Mouse (Mus musculus) C2C12 (cell line): ENCODE measurements around the gene Mcm3. TPM values are rescaled to one million over a fixed set of nuclear protein-coding genes. Genes with fewer than 3 reads are reported as not detected.

ENCODE experiments used
- H3K27me3 ChIP-seq: one replicate; pipeline ENCODE4 v1.6.1; 2011; ENCODE audit not compliant: control insufficient read depth, insufficient read depth, insufficient read length
- H3K36me3 ChIP-seq: one replicate; pipeline ENCODE4 v1.6.1; 2011; ENCODE audit not compliant: control insufficient read depth, insufficient read depth
- H3K4me3 ChIP-seq: one replicate; pipeline ENCODE4 v1.5.1; 2011; ENCODE audit warnings: mild to moderate bottlenecking, control low read depth; ENCODE audit not compliant: poor library complexity, insufficient read depth, severe bottlenecking
- H3K79me2 ChIP-seq: one replicate; pipeline ENCODE4 v1.6.1; 2011; ENCODE audit not compliant: control insufficient read depth, insufficient read depth
- H3K79me3 ChIP-seq: one replicate; pipeline ENCODE4 v1.6.1; 2011; ENCODE audit warnings: low read depth, control low read depth
- H3ac ChIP-seq: one replicate; pipeline ENCODE3; 2011; ENCODE audit warnings: low read depth; ENCODE audit not compliant: control insufficient read depth, insufficient read length
- CEBPB ChIP-seq: IDR thresholded peaks from one replicate; pipeline ENCODE4 v1.6.1; 2011; ENCODE audit warnings: low read depth, mild to moderate bottlenecking, control low read depth, moderate library complexity
- CTCF ChIP-seq: IDR thresholded peaks from one replicate; pipeline ENCODE4 v1.5.1; 2011; ENCODE audit not compliant: control insufficient read depth, insufficient read depth, insufficient read length
- FOSL1 ChIP-seq: IDR thresholded peaks from one replicate; pipeline ENCODE4 v1.8.0; 2011; ENCODE audit warnings: mild to moderate bottlenecking, low read length; ENCODE audit not compliant: poor library complexity, insufficient read depth, severe bottlenecking
- MAX ChIP-seq: IDR thresholded peaks from one replicate; pipeline ENCODE4 v1.6.1; 2011; ENCODE audit warnings: mild to moderate bottlenecking, control low read depth
- MYOD1 ChIP-seq: IDR thresholded peaks from one replicate; pipeline ENCODE4 v1.6.1; 2011; ENCODE audit warnings: low read depth; ENCODE audit not compliant: control insufficient read depth, insufficient read length
- MYOG ChIP-seq: IDR thresholded peaks from one replicate; pipeline ENCODE4 v1.6.1; 2011; ENCODE audit not compliant: control insufficient read depth, insufficient read length; ENCODE audit errors: extremely low read depth
- USF1 ChIP-seq: IDR thresholded peaks from one replicate; pipeline ENCODE4 v1.6.1; 2011; ENCODE audit warnings: low read depth, mild to moderate bottlenecking, control low read depth, moderate library complexity
- polyA plus RNA-seq: library from polyadenylated mRNA; unstranded; fragments of >200 nt; fragmentation: generic; extraction: Trizol; gene quantifications from one replicate; pipeline ENCODE4 v1.2.1, GENCODE M21; 2012; ENCODE audit warnings: missing spikeins

The Mcm3 gene
- polyA plus RNA-seq, 1 experiment = 126 TPM

- TF ChIP-seq MYOG = no peak
- TF ChIP-seq MAX = no peak
- TF ChIP-seq USF1 = no peak
- TF ChIP-seq MYOD1 = no peak
- no peak for TF ChIP-seq CTCF
- no peak for TF ChIP-seq CEBPB
- TF ChIP-seq FOSL1 = no peak
- no peaks in the 10 kb centered on the region for H3K36me3 ChIP-seq
- H3K27me3 ChIP-seq = no peaks in the 10 kb centered on the region
- no peak overlapping the region for H3ac ChIP-seq
- H3K79me2 ChIP-seq = no peaks in the 10 kb centered on the region
- H3K79me3 ChIP-seq = no peaks in the 10 kb centered on the region
- H3K4me3 ChIP-seq = no peak overlapping the region
Observed at GRCm38 (mm10) chr1:20759799-20760198, 60.3 kb downstream of the Mcm3 start.

DNA sequence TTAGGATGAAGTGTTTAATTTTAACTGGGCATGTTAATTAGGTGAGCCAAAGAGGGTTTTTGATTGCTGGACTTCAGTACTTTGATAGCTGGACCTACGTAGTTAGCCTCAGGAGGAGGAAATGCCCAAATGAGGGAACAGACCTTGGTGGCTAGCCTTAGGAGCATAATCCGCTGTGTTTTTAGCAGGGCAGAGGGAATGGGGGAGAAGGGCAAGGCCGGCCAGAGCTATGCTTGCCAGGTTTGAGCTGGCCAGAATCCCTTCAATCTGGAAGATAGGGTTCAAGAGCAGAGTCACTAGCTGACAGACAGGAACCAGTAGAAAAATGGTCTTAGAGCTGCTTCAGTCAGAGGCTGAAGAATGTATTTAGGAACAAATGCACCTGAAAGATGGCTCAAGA is 62.5 kb downstream of the Mcm3 start:
- H3K79me3 ChIP-seq = no peaks in the 10 kb centered on the region
- no peaks in the 10 kb centered on the region for H3K27me3 ChIP-seq
- TF ChIP-seq MYOG (no peak), MYOD1 (no peak), CTCF (no peak), USF1 (no peak), MAX (no peak), CEBPB (no peak), FOSL1 (no peak)

GRCm38 (mm10) chr1:20754439-20754838 is 65.7 kb downstream of the Mcm3 start:
- Histone ChIP-seq H3ac (no peak overlapping the region), H3K79me3 (no peaks in the 10 kb centered on the region), H3K79me2 (no peaks in the 10 kb centered on the region), H3K4me3 (no peak overlapping the region), H3K27me3 (no peaks in the 10 kb centered on the region), H3K36me3 (no peaks in the 10 kb centered on the region)
- no peak for TF ChIP-seq CTCF
- no peak for TF ChIP-seq MAX
- TF ChIP-seq MYOG = no peak
- TF ChIP-seq FOSL1 = no peak

More for the DNA sequence above, 62.5 kb downstream of the Mcm3 start:
- Histone ChIP-seq H3K79me2 (no peaks in the 10 kb centered on the region), H3K4me3 (no peak overlapping the region), H3K36me3 (no peaks in the 10 kb centered on the region), H3ac (no peak overlapping the region)

Other genes starting within 250 kb of the Mcm3 start
- gene Pkhd1, start 202.2 kb downstream of the Mcm3 start, polyA plus RNA-seq = not detected
- gene Il17a, start 89.4 kb downstream of the Mcm3 start, polyA plus RNA-seq = not detected
- gene Il17f, start 29.7 kb downstream of the Mcm3 start, polyA plus RNA-seq = not detected
- gene Paqr8, start 70.3 kb upstream of the Mcm3 start, polyA plus RNA-seq = 1.5 TPM
- 0.09 TPM for gene Efhc1, start 131.3 kb upstream of the Mcm3 start, polyA plus RNA-seq